Mouse (Mus musculus) heart, postnatal 0 days (tissue): Measurements from ENCODE around the gene Nmur2.

ENCODE experiments used
- CTCF ChIP-seq: IDR thresholded peaks from 2 replicates; pipeline ENCODE4 v1.5.1; 2016; ENCODE audit warnings: antibody characterized with exemption, control low read depth, low read depth
- EP300 ChIP-seq: IDR thresholded peaks from 2 replicates; pipeline ENCODE4 v1.6.1; 2016; ENCODE audit warnings: antibody characterized with exemption, low read depth

DNA sequence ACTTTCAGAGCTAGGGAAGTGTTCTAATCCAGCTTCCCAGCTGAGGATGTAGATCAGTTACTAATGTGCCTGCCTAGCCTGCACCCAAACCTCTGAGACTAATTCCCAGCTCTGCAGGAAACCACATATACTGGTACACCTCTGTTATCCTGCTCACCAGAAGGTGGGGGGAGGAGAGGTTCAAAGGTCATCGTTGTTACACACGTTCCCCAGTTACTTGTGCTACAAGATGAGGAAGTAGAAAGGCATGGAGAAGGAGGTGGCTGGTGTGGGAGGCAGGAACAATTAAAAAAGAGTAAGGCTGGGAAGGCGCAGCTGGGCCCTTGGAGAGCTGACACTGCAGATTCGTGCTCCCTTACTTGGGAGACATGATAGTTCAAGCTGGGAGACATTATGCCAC, 23.8 kb upstream of the Nmur2 start:
- TF ChIP-seq CTCF = no peak
- TF ChIP-seq EP300 = no peak
